Mouse (Mus musculus) C2C12 (cell line): ENCODE data around the gene Tbc1d30. TPM values are rescaled to one million over a fixed set of nuclear protein-coding genes. Genes with fewer than 3 reads are reported as not detected.

ENCODE experiments used
- H3K27me3 ChIP-seq: one replicate; pipeline ENCODE4 v1.6.1; 2011; ENCODE audit not compliant: control insufficient read depth, insufficient read depth, insufficient read length
- H3K36me3 ChIP-seq: one replicate; pipeline ENCODE4 v1.6.1; 2011; ENCODE audit not compliant: control insufficient read depth, insufficient read depth
- H3K4me3 ChIP-seq: one replicate; pipeline ENCODE4 v1.5.1; 2011; ENCODE audit warnings: mild to moderate bottlenecking, control low read depth; ENCODE audit not compliant: poor library complexity, insufficient read depth, severe bottlenecking
- H3K79me2 ChIP-seq: one replicate; pipeline ENCODE4 v1.6.1; 2011; ENCODE audit not compliant: control insufficient read depth, insufficient read depth
- H3K79me3 ChIP-seq: one replicate; pipeline ENCODE4 v1.6.1; 2011; ENCODE audit warnings: low read depth, control low read depth
- H3ac ChIP-seq: one replicate; pipeline ENCODE3; 2011; ENCODE audit warnings: low read depth; ENCODE audit not compliant: control insufficient read depth, insufficient read length
- CEBPB ChIP-seq: IDR thresholded peaks from one replicate; pipeline ENCODE4 v1.6.1; 2011; ENCODE audit warnings: low read depth, mild to moderate bottlenecking, control low read depth, moderate library complexity
- CTCF ChIP-seq: IDR thresholded peaks from one replicate; pipeline ENCODE4 v1.5.1; 2011; ENCODE audit not compliant: control insufficient read depth, insufficient read depth, insufficient read length
- FOSL1 ChIP-seq: IDR thresholded peaks from one replicate; pipeline ENCODE4 v1.8.0; 2011; ENCODE audit warnings: mild to moderate bottlenecking, low read length; ENCODE audit not compliant: poor library complexity, insufficient read depth, severe bottlenecking
- MAX ChIP-seq: IDR thresholded peaks from one replicate; pipeline ENCODE4 v1.6.1; 2011; ENCODE audit warnings: mild to moderate bottlenecking, control low read depth
- MYOD1 ChIP-seq: IDR thresholded peaks from one replicate; pipeline ENCODE4 v1.6.1; 2011; ENCODE audit warnings: low read depth; ENCODE audit not compliant: control insufficient read depth, insufficient read length
- MYOG ChIP-seq: IDR thresholded peaks from one replicate; pipeline ENCODE4 v1.6.1; 2011; ENCODE audit not compliant: control insufficient read depth, insufficient read length; ENCODE audit errors: extremely low read depth
- USF1 ChIP-seq: IDR thresholded peaks from one replicate; pipeline ENCODE4 v1.6.1; 2011; ENCODE audit warnings: low read depth, mild to moderate bottlenecking, control low read depth, moderate library complexity
- polyA plus RNA-seq: library from polyadenylated mRNA; unstranded; fragments of >200 nt; fragmentation: generic; extraction: Trizol; gene quantifications from one replicate; pipeline ENCODE4 v1.2.1, GENCODE M21; 2012; ENCODE audit warnings: missing spikeins

The Tbc1d30 gene
- polyA plus RNA-seq, 1 experiment = not detected

DNA sequence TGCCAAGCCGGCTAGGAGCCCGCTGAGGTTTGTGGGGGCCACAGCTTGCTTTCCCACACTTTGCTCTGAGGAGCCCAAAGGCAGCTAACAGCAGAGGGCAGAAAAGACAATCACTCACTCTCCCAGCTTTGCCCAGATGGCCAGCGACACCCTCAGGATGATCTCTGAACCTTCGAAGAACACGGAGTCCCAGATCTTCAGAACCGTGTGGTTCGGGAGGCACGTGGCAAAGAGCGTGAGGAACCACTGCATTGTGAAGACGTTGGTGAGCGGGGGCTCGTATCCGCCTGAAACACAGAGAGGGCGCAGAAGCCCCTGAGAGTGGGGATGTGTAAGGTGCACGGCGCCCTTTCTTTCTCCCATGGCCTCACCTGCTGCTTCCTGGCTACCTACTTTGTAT is 56.6 kb downstream of the Tbc1d30 start:
- H3ac ChIP-seq = no peak overlapping the region
- H3K79me2 ChIP-seq = no peaks in the 10 kb centered on the region
- TF ChIP-seq MYOD1 = no peak
- TF ChIP-seq CEBPB = no peak
- TF ChIP-seq CTCF = no peak
- TF ChIP-seq MYOG = no peak
- no peak for TF ChIP-seq FOSL1
- no peak for TF ChIP-seq USF1
- TF ChIP-seq MAX = no peak
- H3K79me3 ChIP-seq = no peaks in the 10 kb centered on the region
- H3K4me3 ChIP-seq = no peak overlapping the region
- H3K27me3 ChIP-seq = peaks cover 12% of the 10 kb centered on the region
- H3K36me3 ChIP-seq = no peaks in the 10 kb centered on the region

- H3K79me2 ChIP-seq = no peaks in the 10 kb centered on the region
- peaks cover 12% of the 10 kb centered on the region for H3K27me3 ChIP-seq
- no peak for TF ChIP-seq USF1
- no peak for TF ChIP-seq CTCF
- no peak for TF ChIP-seq FOSL1
- TF ChIP-seq CEBPB = no peak
- no peak overlapping the region for H3K4me3 ChIP-seq
- H3K79me3 ChIP-seq = no peaks in the 10 kb centered on the region
- no peaks in the 10 kb centered on the region for H3K36me3 ChIP-seq
- no peak overlapping the region for H3ac ChIP-seq
Observed at GRCm38 (mm10) chr10:121293829-121294228, 57.2 kb downstream of the Tbc1d30 start.

- H3ac ChIP-seq = no peak overlapping the region
- H3K4me3 ChIP-seq = no peak overlapping the region
- no peak for TF ChIP-seq CTCF
- no peak for TF ChIP-seq USF1
- no peaks in the 10 kb centered on the region for H3K79me3 ChIP-seq
- H3K79me2 ChIP-seq = no peaks in the 10 kb centered on the region
- peaks cover 19% of the 10 kb centered on the region for H3K27me3 ChIP-seq
- H3K36me3 ChIP-seq = no peaks in the 10 kb centered on the region
Observed at GRCm38 (mm10) chr10:121291272-121291917, 59.7 kb downstream of the Tbc1d30 start.

DNA sequence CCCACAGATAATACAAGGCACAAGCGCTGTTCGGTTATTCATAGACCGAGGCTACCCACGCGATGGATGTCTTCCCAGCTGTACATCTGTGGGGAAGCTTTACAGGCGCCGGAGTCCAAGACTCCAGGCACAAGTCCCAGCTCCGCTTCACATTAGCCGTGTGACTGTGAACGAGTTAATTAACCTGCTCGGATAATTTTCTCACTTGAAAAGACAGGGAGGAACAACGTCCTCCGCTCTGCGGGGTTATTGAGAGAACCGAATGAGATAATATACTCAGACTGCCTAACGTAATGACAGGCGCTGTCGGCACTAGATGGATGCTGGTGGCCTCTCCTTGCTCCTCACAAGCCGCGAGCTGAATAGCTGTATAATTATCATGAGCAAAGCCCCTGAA is 60.4 kb downstream of the Tbc1d30 start:
- Histone ChIP-seq H3K4me3 (no peak overlapping the region), H3K79me2 (no peaks in the 10 kb centered on the region), H3ac (no peak overlapping the region), H3K36me3 (no peaks in the 10 kb centered on the region), H3K79me3 (no peaks in the 10 kb centered on the region), H3K27me3 (peaks cover 17% of the 10 kb centered on the region)
- TF ChIP-seq CEBPB (no peak), MYOD1 (no peak), USF1 (no peak), CTCF (no peak), MAX (no peak), MYOG (no peak), FOSL1 (no peak)

DNA sequence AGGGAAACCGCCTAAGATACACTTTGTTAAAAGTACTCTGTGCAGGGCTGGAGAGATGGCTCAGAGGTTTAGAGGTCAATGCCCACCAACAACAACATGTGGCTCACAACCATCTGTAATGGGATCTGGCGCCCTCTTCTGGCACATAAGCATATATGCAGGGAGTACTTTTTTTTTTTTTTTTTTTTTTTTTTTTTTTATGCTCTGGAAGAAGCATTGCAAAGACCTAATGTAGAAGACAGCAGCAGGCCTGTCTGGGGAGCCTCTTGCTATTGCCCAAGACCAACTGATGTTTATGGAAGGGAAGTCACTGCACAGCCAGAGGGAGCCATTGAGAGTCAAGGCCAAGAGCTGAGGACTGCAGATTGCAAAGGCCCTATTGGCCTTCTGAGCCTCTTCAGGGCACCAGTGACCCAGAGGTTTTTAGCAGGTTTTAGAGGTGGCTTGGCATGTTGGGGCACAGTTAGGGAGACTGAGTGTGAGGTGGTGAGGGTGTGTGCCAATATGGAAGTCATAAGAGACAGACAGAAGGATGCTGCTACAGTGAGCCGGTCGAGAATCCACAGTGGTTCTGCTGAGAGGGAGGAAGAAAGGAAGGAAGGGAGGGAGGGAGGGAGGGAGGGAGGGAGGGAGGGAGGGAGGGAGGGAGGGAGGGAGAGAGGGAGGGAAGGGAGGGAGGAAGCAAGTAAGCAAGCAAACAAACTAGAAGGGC is 61.0 kb downstream of the Tbc1d30 start:
- H3K79me2 ChIP-seq = no peaks in the 10 kb centered on the region
- no peak overlapping the region for H3ac ChIP-seq
- no peaks in the 10 kb centered on the region for H3K36me3 ChIP-seq
- no peaks in the 10 kb centered on the region for H3K79me3 ChIP-seq
- peaks cover 20% of the 10 kb centered on the region for H3K27me3 ChIP-seq
- TF ChIP-seq CTCF (no peak), MYOG (no peak)
- H3K4me3 ChIP-seq = no peak overlapping the region

- TF ChIP-seq CEBPB = no peak
- TF ChIP-seq CTCF = no peak
- TF ChIP-seq MYOD1 = no peak
- TF ChIP-seq FOSL1 = no peak
- TF ChIP-seq USF1 = no peak
- TF ChIP-seq MAX = no peak
- TF ChIP-seq MYOG = no peak
- H3K27me3 ChIP-seq = peaks cover 26% of the 10 kb centered on the region
- H3K79me2 ChIP-seq = no peaks in the 10 kb centered on the region
- H3K36me3 ChIP-seq = no peaks in the 10 kb centered on the region
- no peaks in the 10 kb centered on the region for H3K79me3 ChIP-seq
- H3K4me3 ChIP-seq = no peak overlapping the region
- no peak overlapping the region for H3ac ChIP-seq
Observed at GRCm38 (mm10) chr10:121282926-121283325, 68.2 kb downstream of the Tbc1d30 start.
